Mouse (Mus musculus): ENCODE measurements around the gene Adgrl4. TPM values are rescaled to one million over a fixed set of nuclear protein-coding genes. Genes with fewer than 3 reads are reported as not detected.

The Adgrl4 gene
- polyA plus RNA-seq, 1 experiment from 2014 or later = 10.6 TPM

GRCm38 (mm10) chr3:151557125-151557524 lies 119.4 kb downstream of the Adgrl4 start:
- Histone ChIP-seq H3K4me1 (ENCODE audit: control insufficient read depth, insufficient read depth, low read length) (no peaks in the 10 kb centered on the region), H3K27me3 (ENCODE audit: control insufficient read depth, insufficient read depth, low read length) (no peaks in the 10 kb centered on the region), H3K9ac (ENCODE audit: low read length) (no peak overlapping the region), H3K4me2 (ENCODE audit: low read depth) (no peak overlapping the region), H3K9me3 (ENCODE audit: control insufficient read depth, low read length) (no peaks in the 10 kb centered on the region), H3K36me3 (ENCODE audit: control insufficient read depth, insufficient read depth, low read length) (no peaks in the 10 kb centered on the region), H3K27ac (ENCODE audit: low read depth, low read length) (no peak overlapping the region), H3K4me3 (ENCODE audit: low read depth, low read length) (no peak overlapping the region)
- no peak for ATAC-seq (ENCODE audit: insufficient read depth, low FRiP score, low TSS enrichment)
- DNase-seq (ENCODE audit: low spot score) = no peak
- WGBS = 57% methylated on average over 2 of the region's 2 CpGs

- H3K36me3 ChIP-seq (ENCODE audit: control insufficient read depth, insufficient read depth, low read length) = no peaks in the 10 kb centered on the region
- no peaks in the 10 kb centered on the region for H3K4me1 ChIP-seq (ENCODE audit: control insufficient read depth, insufficient read depth, low read length)
- no peak overlapping the region for H3K4me3 ChIP-seq (ENCODE audit: low read depth, low read length)
- 80% methylated on average over 5 of the region's 5 CpGs for WGBS
- DNase-seq (ENCODE audit: low spot score) (no peak), ATAC-seq (ENCODE audit: insufficient read depth, low FRiP score, low TSS enrichment) (no peak)
- H3K9me3 ChIP-seq (ENCODE audit: control insufficient read depth, low read length) = no peaks in the 10 kb centered on the region
- no peak overlapping the region for H3K9ac ChIP-seq (ENCODE audit: low read length)
- no peak overlapping the region for H3K27ac ChIP-seq (ENCODE audit: low read depth, low read length)
- no peaks in the 10 kb centered on the region for H3K27me3 ChIP-seq (ENCODE audit: control insufficient read depth, insufficient read depth, low read length)
- no peak overlapping the region for H3K4me2 ChIP-seq (ENCODE audit: low read depth)
Observed at GRCm38 (mm10) chr3:151557607-151558006, 119.9 kb downstream of the Adgrl4 start.

- Histone ChIP-seq H3K9me3 (ENCODE audit: control insufficient read depth, low read length) (no peaks in the 10 kb centered on the region), H3K9ac (ENCODE audit: low read length) (no peak overlapping the region), H3K4me3 (ENCODE audit: low read depth, low read length) (no peak overlapping the region), H3K27me3 (ENCODE audit: control insufficient read depth, insufficient read depth, low read length) (no peaks in the 10 kb centered on the region), H3K4me2 (ENCODE audit: low read depth) (no peak overlapping the region), H3K36me3 (ENCODE audit: control insufficient read depth, insufficient read depth, low read length) (no peaks in the 10 kb centered on the region), H3K4me1 (ENCODE audit: control insufficient read depth, insufficient read depth, low read length) (no peaks in the 10 kb centered on the region), H3K27ac (ENCODE audit: low read depth, low read length) (no peak overlapping the region)
- no peak for DNase-seq (ENCODE audit: low spot score)
- no peak for ATAC-seq (ENCODE audit: insufficient read depth, low FRiP score, low TSS enrichment)
- 75% methylated on average over 4 of the region's 4 CpGs for WGBS
Observed at GRCm38 (mm10) chr3:151558374-151558773, 120.7 kb downstream of the Adgrl4 start.

- Histone ChIP-seq H3K27ac (ENCODE audit: low read depth, low read length) (no peak overlapping the region), H3K9ac (ENCODE audit: low read length) (no peak overlapping the region), H3K4me3 (ENCODE audit: low read depth, low read length) (no peak overlapping the region), H3K9me3 (ENCODE audit: control insufficient read depth, low read length) (no peaks in the 10 kb centered on the region), H3K27me3 (ENCODE audit: control insufficient read depth, insufficient read depth, low read length) (no peaks in the 10 kb centered on the region), H3K4me1 (ENCODE audit: control insufficient read depth, insufficient read depth, low read length) (no peaks in the 10 kb centered on the region), H3K36me3 (ENCODE audit: control insufficient read depth, insufficient read depth, low read length) (no peaks in the 10 kb centered on the region), H3K4me2 (ENCODE audit: low read depth) (no peak overlapping the region)
- 74% methylated on average over 16 of the region's 16 CpGs for WGBS
- no peak for ATAC-seq (ENCODE audit: insufficient read depth, low FRiP score, low TSS enrichment)
- DNase-seq (ENCODE audit: low spot score) = no peak
Observed at GRCm38 (mm10) chr3:151565664-151566621, 128.3 kb downstream of the Adgrl4 start.

- Histone ChIP-seq H3K27me3 (ENCODE audit: control insufficient read depth, insufficient read depth, low read length) (no peaks in the 10 kb centered on the region), H3K27ac (ENCODE audit: low read depth, low read length) (no peak overlapping the region), H3K4me1 (ENCODE audit: control insufficient read depth, insufficient read depth, low read length) (no peaks in the 10 kb centered on the region), H3K4me2 (ENCODE audit: low read depth) (no peak overlapping the region), H3K9me3 (ENCODE audit: control insufficient read depth, low read length) (no peaks in the 10 kb centered on the region), H3K36me3 (ENCODE audit: control insufficient read depth, insufficient read depth, low read length) (no peaks in the 10 kb centered on the region), H3K9ac (ENCODE audit: low read length) (no peak overlapping the region), H3K4me3 (ENCODE audit: low read depth, low read length) (no peak overlapping the region)
- DNase-seq (ENCODE audit: low spot score) = no peak
- ATAC-seq (ENCODE audit: insufficient read depth, low FRiP score, low TSS enrichment) = no peak
- 62% methylated on average over 5 of the region's 5 CpGs for WGBS
Observed at GRCm38 (mm10) chr3:151566629-151567028, 128.9 kb downstream of the Adgrl4 start.

- H3K36me3 ChIP-seq (ENCODE audit: control insufficient read depth, insufficient read depth, low read length) = no peaks in the 10 kb centered on the region
- 34% methylated on average over 3 of the region's 3 CpGs for WGBS
- H3K9me3 ChIP-seq (ENCODE audit: control insufficient read depth, low read length) = no peaks in the 10 kb centered on the region
- H3K27ac ChIP-seq (ENCODE audit: low read depth, low read length) = no peak overlapping the region
- no peak overlapping the region for H3K4me3 ChIP-seq (ENCODE audit: low read depth, low read length)
- H3K4me1 ChIP-seq (ENCODE audit: control insufficient read depth, insufficient read depth, low read length) = no peaks in the 10 kb centered on the region
- ATAC-seq (ENCODE audit: insufficient read depth, low FRiP score, low TSS enrichment) (no peak), DNase-seq (ENCODE audit: low spot score) (no peak)
- H3K9ac ChIP-seq (ENCODE audit: low read length) = no peak overlapping the region
- H3K27me3 ChIP-seq (ENCODE audit: control insufficient read depth, insufficient read depth, low read length) = no peaks in the 10 kb centered on the region
- no peak overlapping the region for H3K4me2 ChIP-seq (ENCODE audit: low read depth)
Observed at GRCm38 (mm10) chr3:151567541-151567940, 129.9 kb downstream of the Adgrl4 start.

GRCm38 (mm10) chr3:151572089-151572488 lies 134.4 kb downstream of the Adgrl4 start:
- H3K4me1 ChIP-seq (ENCODE audit: control insufficient read depth, insufficient read depth, low read length) = no peaks in the 10 kb centered on the region
- no peak overlapping the region for H3K27ac ChIP-seq (ENCODE audit: low read depth, low read length)
- no peak overlapping the region for H3K9ac ChIP-seq (ENCODE audit: low read length)
- DNase-seq (ENCODE audit: low spot score) (no peak), ATAC-seq (ENCODE audit: insufficient read depth, low FRiP score, low TSS enrichment) (no peak)
- no peak overlapping the region for H3K4me2 ChIP-seq (ENCODE audit: low read depth)
- H3K36me3 ChIP-seq (ENCODE audit: control insufficient read depth, insufficient read depth, low read length) = no peaks in the 10 kb centered on the region
- H3K27me3 ChIP-seq (ENCODE audit: control insufficient read depth, insufficient read depth, low read length) = no peaks in the 10 kb centered on the region
- H3K4me3 ChIP-seq (ENCODE audit: low read depth, low read length) = no peak overlapping the region
- H3K9me3 ChIP-seq (ENCODE audit: control insufficient read depth, low read length) = no peaks in the 10 kb centered on the region
- 92% methylated on average over 5 of the region's 5 CpGs for WGBS

- Histone ChIP-seq H3K9ac (ENCODE audit: low read length) (no peak overlapping the region), H3K36me3 (ENCODE audit: control insufficient read depth, insufficient read depth, low read length) (no peaks in the 10 kb centered on the region), H3K4me2 (ENCODE audit: low read depth) (no peak overlapping the region), H3K27me3 (ENCODE audit: control insufficient read depth, insufficient read depth, low read length) (no peaks in the 10 kb centered on the region), H3K4me3 (ENCODE audit: low read depth, low read length) (no peak overlapping the region), H3K4me1 (ENCODE audit: control insufficient read depth, insufficient read depth, low read length) (no peaks in the 10 kb centered on the region), H3K9me3 (ENCODE audit: control insufficient read depth, low read length) (no peaks in the 10 kb centered on the region), H3K27ac (ENCODE audit: low read depth, low read length) (no peak overlapping the region)
- DNase-seq (ENCODE audit: low spot score) (no peak), ATAC-seq (ENCODE audit: insufficient read depth, low FRiP score, low TSS enrichment) (no peak)
- 80% methylated on average over 7 of the region's 7 CpGs for WGBS
Observed at GRCm38 (mm10) chr3:151575292-151575691, 137.6 kb downstream of the Adgrl4 start.

- 90% methylated on average over 3 of the region's 3 CpGs for WGBS
- no peak overlapping the region for H3K4me2 ChIP-seq (ENCODE audit: low read depth)
- H3K4me3 ChIP-seq (ENCODE audit: low read depth, low read length) = no peak overlapping the region
- no peak for DNase-seq (ENCODE audit: low spot score)
- no peaks in the 10 kb centered on the region for H3K36me3 ChIP-seq (ENCODE audit: control insufficient read depth, insufficient read depth, low read length)
- ATAC-seq (ENCODE audit: insufficient read depth, low FRiP score, low TSS enrichment) = no peak
- H3K27ac ChIP-seq (ENCODE audit: low read depth, low read length) = no peak overlapping the region
- H3K9ac ChIP-seq (ENCODE audit: low read length) = no peak overlapping the region
- no peaks in the 10 kb centered on the region for H3K4me1 ChIP-seq (ENCODE audit: control insufficient read depth, insufficient read depth, low read length)
- H3K27me3 ChIP-seq (ENCODE audit: control insufficient read depth, insufficient read depth, low read length) = no peaks in the 10 kb centered on the region
- H3K9me3 ChIP-seq (ENCODE audit: control insufficient read depth, low read length) = no peaks in the 10 kb centered on the region
Observed at GRCm38 (mm10) chr3:151576155-151576554, 138.5 kb downstream of the Adgrl4 start.

Measured in neural tube, embryonic 11.5 days (tissue).